Mouse (Mus musculus): ENCODE measurements at regions not wholly inside any gene's neighbourhood (a gene's known extent, or its start where the extent isn't known, plus 50 kb on each side); places are given as distances from the start of the nearest gene placed in this dataset.

DNA sequence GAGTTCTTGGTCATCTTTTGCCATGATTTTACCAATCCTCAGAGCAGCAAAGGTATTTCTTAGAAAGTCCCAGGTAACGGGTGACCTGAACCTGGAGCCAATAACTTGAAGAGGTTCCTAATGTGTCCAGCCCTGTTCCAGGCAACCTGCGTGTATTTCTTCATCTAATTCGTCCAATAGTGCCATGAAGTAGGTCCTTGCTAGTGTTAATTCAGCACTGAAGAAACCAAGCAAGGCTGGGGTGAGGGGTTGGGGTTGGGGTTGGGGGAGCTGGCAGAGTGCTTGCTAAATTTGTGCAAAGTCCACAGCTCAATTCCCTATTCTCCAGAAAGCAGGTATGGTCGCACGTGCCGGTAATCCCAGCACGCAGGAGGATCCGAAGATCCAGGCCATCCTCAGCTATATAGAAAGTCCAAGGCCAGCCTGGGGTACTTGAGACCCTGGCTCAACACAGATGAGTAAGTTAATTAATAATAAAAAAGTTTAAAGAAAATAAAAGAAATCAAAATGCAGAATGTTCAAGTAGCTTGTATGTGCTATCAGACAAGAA, 54.6 kb upstream of the Cpsf6 start:
- WGBS: 97% methylated on average over 8 of the region's 8 CpGs
- no peak for DNase-seq (ENCODE audit: low read depth, low spot score)

DNA sequence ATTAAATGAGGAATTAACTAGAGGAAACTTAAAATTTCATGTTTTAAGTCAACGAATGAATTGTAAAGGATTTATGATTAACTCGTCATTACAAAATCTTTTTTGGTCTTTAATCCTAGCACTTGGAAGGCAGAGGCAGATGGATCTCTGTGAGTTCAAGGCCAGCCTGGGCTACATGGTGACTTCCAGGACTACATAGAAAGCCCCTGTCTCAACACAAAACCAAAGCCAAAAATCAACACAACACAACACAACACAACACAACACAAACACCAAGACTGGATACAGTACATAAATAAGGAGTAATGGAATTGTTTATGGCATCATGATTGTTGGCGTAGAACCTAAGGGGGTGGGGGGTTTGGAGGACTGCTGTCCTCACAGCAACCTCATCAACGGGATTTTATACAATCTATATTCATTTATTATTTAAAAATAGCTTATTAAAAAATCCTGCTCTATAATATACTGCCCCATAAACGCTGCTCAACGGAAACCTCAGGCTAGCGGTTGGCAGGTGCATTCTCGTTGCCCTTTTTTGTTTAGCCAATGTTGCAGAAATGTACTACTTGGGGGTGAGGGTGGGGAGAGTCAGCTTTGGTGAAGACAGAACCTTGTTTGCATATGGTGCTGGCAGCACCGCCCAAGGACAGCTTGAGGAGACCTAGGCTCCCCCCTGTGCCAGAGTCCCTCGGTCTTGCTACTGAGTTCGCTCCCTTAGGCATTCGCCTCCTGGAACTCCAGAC, 53.9 kb upstream of the Cpsf6 start:
- DNase-seq (ENCODE audit: low read depth, low spot score): no peak
- 86% methylated on average over 12 of the region's 12 CpGs for WGBS

DNA sequence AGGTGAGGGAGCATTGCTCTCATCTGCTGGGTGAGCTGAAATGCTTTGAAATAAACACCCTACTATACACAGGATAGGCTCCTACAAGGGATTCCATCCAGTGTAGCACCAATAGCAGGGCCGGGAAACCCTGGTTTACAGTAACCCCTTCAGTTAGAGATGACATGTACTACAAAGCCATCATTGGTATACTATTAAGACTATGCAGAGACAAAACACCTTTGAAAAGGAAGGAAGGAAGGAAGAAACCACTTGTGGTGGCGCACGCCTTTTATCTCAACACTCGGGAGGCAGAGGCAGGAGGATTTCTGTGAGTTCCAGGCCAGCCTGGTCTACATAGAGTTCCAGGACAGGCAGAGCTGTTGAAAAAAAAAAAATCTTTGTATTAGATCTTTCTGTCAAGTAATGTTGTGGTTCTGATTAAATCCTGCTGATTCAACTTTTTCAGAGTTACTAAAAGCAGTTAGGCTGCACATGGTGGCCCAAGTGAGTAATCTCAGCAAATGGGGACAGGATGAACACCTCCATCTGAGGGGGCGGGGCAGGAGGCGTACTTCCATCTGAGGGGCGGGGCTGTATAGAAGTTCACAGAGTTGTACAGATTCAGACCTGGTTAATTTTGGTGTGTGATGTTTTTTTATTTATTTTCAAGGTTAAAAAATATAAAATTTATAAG, 53.2 kb upstream of the Cpsf6 start:
- 82% methylated on average over 7 of the region's 7 CpGs for WGBS
- DNase-seq (ENCODE audit: low read depth, low spot score): no peak

DNA sequence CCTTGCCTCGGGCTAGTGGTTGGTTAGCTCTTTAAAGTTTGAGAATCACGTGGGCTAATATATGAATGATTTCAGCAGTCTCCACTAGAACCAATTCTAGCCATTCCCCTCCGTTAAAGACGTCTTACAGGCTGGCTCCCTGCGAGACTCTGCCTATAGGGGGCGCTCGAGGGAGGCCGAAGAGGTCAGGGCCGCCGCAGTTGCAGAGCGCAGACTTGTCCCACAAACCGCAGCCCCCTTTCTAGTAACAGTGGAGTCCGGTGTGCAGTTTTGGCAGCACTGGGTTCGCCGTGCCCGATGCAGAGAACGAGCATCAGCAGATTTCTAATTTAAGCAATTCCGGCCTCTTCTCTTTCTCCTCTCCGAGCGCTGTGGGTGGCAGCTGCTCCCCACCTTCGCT, 52.6 kb upstream of the Cpsf6 start:
- no peak for DNase-seq (ENCODE audit: low read depth, low spot score)
- WGBS: 9% methylated on average over 21 of the region's 21 CpGs

DNA sequence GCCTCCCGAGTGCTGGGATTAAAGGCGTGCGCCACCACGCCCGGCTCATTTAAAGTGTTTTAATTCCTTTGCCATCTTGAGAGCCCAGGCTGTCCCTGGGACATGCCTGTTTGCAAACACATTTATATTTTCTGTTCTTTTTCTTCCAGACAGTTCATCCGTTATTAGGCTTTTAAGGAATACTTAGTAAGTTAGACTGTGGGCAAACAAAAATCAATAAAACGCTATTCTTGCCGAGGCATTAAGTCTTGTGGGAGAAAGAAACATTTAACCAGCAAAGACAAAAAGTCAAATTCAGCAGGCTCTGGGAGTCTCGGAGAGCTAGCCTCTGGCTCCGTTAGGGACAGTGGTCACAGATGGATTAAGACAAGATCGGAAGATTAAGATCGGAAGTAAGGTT, 52.0 kb upstream of the Cpsf6 start:
- 73% methylated on average over 12 of the region's 12 CpGs for WGBS
- DNase-seq (ENCODE audit: low read depth, low spot score): no peak

DNA sequence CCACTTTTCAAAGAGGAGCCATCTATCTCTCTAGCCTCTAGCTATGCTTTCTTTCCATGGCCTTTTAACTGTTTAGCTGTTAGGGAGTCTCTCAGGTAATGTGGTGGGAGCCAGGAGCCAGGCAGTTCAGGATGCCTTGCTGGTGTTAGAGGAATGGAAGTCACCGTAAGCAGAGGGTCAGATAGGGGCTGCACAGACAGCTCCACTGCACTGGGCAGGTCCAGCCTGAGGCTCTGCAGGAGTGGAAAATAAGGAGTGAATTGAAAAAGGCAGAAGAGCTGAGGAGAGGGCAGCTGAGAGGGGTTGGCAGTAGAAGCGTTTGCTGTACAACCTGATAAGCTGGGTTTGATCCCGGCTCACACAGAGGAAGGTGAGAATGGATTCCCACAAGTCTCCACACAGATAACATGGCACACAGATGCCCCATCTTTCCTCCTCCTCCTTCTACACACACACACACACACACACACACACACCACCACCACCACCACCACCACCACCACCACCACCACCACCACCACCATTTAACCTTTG, 51.3 kb upstream of the Cpsf6 start:
- no peak for DNase-seq (ENCODE audit: low read depth, low spot score)

DNA sequence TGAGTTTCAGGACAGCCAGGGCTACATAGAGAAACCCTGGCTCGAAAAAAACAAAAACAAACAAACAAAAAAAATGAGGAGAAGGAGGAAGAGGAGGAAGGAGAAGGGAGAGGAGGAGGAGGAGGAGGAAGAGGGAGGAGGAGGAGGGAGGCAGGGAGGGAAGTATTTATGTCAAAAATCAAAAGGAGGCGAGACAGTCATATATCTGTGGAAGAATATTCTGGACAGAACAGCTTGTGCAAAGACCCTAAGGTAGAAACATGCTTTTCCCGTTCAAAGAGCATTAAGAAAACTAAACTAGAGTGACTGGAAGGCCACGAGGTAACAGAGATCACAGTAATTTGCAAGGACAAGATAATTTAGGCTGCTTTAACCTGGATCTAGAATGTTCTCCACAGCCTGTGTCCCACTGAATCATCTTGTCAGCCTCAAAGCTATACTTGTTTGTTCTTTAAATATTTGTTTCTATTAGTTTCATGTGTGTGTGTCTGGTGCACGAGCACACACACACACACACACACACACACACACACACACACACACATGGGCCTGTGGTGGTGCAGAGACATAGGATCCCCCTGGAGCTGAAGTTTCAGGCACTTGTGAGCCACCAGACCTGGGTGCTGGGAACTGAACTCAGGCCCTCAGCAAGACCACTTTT, 50.5 kb upstream of the Cpsf6 start:
- DNase-seq (ENCODE audit: low read depth, low spot score): no peak
- WGBS: 65% methylated on average over 5 of the region's 5 CpGs

More for the DNA sequence above, 51.3 kb upstream of the Cpsf6 start:
- 92% methylated on average over 3 of the region's 3 CpGs for WGBS

DNA sequence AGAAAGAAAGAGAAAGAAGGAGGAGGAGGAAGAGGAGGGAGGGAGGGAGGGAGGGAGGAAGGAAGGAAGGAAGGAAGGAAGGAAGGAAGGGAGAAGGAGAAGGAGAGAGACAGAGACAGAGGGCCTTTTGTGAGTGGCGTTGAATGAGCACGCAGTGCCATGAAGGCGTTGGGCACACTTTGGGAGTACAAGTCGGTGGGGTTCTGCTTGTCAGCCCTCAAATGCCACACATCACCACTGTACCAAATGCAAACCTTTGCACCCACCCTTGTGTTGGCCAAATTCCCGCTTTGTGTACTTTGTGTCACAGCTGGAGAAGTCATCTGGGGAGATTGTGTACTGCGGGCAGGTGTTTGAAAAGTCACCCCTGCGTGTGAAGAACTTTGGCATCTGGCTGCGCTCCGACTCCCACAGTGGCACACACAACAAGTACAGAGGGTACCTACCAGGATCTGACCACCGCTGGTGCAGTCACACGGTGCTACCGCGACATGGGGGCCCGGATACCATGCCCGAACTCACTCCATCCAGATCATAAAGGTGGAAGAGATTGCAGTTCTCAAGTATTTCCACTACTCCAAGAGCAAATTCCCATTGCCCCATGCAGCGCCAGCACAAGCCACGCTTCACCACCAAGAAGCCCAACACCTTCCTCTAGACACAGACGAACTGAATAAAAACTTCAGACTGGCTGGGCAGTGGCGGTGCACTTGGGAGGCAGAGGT, 49.8 kb upstream of the Cpsf6 start:
- DNase-seq (ENCODE audit: low read depth, low spot score): no peak
- WGBS: 93% methylated on average over 19 of the region's 19 CpGs
